Mouse (Mus musculus) embryo, embryonic 9.5 days (tissue): ENCODE measurements at regions not wholly inside any gene's neighbourhood (a gene's known extent, or its start where the extent isn't known, plus 50 kb on each side); places are given as distances from the start of the nearest gene placed in this dataset.
A peak's percentile ranks its signal among the peaks of the same experiment; 100 is the strongest.

ENCODE experiments used
- DNase-seq: peaks from one replicate; pipeline ENCODE4 v3.0.0-alpha.2; 2017; ENCODE audit errors: extremely low spot score

DNA sequence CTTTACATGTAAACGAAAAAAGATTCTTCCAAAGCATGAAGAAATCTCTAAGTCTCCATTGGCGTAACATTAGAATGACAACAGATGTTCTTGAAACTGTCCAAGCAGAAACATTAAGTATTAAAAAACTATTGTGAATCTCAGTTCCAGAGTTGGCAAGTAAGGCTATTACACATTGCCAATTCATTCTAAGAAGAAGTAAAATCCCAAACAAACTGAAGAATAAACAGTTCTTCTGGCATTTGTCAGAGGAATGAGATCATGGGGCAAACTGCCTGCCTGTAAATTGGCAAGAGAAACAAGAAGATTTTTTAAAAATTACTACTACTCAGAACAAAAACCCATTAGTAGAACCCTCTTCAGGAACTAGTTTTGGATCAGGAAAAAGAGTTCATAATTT is 680.1 kb downstream of the Nova1 start:
- no peak for DNase-seq

DNA sequence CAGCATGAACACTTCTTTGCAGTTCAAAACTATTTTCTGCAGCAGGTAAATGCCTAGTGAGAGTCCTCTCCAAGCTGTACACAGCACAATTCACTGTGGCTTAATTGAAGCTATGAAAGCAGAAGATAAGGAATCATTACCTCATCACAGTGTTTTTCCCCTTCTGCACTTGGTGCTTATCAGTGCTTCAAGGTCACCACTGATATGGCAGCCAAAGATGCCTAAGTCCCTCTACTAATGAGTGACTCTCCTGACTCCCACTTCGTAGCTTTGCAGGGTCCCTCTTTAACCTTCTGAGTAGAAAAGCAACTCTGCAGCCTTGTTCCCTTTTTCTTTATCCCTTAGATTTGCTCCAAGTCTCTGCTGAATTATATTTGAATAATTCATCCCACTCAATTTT is 692.9 kb downstream of the Nova1 start:
- DNase-seq = no peak

DNA sequence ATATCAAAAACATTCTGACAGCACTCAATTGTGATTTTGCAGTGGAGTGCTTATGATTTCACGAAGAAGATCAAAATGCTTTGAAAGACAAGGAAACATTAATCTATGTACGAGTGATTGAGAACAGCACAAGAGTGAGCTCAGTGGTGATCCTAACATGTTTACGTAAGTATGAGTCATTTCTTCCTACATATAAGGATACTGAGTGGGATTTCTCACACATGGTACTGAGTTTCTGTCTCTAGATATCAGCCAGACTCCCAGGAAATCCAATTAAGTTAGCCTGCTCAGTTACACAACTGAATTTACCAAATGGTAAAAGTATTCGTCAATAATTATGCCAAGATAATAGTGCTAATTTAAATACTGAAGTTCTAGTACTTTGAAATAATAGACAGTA is 707.4 kb downstream of the Nova1 start:
- DNase-seq = no peak

DNA sequence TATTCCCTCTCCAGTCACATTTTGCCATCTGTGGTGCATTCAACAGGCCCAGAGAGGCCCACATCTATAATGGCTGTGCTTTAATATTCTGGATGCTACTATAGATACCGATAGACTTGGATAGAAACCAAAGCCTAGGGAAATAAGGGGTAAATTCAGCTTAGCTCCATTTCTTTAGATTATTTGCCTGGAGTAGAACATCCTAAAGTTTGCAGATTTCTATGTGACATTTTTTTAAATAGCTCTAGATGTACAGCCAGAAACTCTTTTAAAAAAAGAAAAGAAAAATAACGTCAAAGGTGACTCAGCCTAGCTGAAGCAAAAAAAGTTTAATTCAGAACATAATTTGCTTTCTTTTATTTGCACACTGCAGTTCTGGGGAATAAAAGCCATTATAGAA is 735.4 kb downstream of the Nova1 start:
- no peak for DNase-seq

DNA sequence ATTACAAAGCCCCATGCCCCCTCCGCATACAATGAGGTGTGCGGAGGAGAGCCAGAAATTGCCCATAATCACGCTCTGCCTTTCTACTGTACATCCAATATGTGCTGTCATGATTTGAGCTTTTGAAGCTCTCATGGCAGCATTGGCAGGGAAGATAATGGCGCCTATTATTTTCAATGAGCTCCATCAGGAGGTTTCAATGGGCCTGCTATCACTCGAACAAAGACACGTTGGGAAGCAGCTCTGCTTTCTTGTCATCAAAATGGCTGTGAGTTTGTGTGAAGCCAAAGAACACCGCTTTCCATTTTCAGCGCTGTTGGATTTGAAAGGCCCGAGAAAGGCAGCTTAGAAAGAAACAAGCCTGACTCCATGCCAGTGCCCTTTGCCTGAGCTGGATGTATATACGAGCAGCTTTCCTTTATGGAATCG is 742.9 kb downstream of the Nova1 start:
- no peak for DNase-seq

DNA sequence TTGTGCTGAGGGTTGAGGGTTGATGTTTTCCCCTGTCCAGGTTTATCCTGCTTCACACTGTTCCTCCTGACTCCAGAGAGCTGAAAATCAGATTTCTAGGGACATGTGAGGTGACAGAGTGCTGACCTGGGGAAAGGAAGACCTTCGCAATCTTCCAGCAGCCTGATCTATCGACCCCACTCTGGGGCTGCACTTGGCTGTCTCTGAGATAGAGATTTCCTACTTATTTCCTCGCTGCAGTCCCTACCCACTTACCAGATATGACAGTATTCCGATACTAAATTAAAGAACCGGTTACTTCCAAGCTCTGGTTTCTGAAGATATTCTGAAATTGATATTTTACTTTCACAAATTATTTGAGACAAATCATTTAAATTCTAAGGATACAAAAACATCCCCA is 743.4 kb downstream of the Nova1 start:
- DNase-seq = no peak

DNA sequence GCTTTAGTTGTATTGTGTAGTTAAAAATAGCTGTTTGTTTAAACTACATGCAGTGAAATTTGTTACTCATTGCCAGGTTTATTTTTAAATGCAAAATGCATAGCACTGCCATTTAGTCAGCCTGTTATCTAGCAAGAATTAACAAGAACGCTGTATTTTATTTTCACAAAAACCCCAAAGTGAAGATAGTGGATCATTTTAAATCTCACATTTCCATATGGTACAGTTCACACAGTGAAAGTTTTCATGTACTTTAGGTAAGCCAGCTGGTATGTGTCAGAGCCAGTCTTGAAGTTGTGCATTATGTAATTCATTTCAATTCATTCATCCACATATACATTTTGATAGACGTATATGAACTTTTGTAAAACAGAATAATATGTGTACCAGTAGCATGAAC is 751.8 kb downstream of the Nova1 start:
- DNase-seq = no peak

DNA sequence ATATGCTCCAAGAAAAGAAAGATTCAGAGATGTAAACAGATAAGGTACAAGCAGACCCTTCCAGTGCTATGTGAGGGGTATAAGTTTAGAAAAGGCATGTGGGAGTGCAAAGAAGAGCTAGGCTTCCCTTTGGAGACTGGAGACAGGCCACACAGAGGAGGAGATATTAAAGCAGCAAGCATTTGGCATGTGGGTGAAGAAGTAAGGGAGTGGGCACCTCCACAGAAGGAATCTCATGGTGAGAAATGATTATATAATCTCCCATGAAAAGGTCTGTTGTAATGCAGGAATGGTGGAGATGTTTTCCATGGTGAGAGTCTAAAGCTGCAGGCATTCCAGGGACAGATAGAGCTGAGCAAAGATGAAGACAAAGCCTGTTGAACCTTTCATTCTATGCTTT is 778.1 kb downstream of the Nova1 start:
- no peak for DNase-seq

DNA sequence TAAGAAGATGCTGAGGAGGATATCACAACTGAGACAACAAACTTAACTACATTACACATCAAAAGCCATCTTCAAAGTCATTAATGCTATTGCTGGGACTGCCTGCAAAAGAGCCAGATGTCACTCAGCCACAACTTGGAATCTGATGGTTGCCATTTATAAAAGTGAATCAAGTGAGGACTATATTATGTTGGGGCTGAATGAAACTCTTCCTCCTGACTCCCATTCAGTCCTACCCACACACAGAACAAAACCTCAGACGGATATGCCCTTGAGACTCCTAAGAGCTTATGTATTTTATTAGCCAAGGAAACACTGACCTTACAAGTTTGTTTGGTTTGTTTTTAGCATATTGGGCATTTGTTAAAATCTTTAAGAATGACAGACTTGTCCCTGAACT is 778.5 kb downstream of the Nova1 start:
- no peak for DNase-seq

DNA sequence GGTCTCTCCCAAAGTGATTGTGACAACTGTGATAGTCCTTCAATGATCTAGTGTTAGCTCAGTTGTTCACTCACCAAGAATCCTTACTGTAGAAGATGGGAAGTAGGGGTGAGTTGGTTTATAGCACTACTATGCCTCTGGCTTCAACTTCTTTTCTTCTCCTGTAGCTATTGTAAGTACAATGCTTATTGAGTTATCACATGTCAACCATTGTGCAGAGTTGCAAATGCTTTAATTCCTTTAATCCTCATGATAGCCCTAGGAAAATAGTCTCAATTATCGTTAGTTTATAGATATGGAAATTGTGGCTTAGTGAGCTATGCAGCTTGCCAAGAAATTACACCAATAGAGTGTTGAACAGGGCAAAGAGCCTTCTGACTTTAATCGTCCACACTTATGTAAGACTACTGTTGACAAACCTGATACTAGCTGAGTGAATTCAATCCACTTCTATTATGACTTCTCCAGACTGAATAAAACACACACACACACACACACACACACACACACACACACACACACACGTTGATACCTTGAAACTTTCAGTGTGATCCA is 782.1 kb downstream of the Nova1 start:
- DNase-seq = no peak

DNA sequence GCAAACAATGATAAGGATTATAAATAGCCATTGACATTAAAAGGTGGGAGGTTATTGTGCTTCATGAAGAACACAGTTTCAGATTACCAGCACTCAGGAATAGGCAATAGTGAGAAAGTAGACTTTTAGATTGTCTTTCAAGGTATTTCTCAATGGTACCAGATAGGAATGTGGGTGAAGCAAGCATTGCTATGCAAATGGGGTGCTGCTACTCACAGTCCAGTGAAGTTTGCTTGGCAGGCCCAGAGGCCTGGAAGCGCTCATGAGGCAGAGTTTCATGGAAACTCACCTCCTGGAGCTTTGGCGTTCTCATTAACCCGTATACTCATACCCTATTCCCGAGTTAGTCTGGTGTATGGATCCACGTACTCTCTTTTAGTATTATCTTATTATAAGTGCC is 793.5 kb downstream of the Nova1 start:
- no peak for DNase-seq

DNA sequence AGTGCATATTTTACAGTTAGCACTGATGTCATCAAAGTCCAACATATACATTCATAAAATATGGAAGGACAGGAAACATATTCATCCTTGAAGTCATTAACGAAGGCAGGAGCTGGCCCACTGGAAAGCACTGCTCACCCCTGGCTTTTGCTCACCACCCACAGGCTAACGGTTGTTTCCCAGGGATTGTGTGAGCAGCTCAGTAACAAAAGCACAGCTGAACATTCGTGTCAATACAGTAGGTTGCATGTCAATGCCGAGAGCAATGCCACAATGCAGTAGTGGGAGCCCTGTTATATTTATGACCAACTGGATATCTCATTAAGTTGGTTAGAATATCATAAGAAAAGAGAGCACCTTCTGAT is 797.2 kb downstream of the Nova1 start:
- no peak for DNase-seq

DNA sequence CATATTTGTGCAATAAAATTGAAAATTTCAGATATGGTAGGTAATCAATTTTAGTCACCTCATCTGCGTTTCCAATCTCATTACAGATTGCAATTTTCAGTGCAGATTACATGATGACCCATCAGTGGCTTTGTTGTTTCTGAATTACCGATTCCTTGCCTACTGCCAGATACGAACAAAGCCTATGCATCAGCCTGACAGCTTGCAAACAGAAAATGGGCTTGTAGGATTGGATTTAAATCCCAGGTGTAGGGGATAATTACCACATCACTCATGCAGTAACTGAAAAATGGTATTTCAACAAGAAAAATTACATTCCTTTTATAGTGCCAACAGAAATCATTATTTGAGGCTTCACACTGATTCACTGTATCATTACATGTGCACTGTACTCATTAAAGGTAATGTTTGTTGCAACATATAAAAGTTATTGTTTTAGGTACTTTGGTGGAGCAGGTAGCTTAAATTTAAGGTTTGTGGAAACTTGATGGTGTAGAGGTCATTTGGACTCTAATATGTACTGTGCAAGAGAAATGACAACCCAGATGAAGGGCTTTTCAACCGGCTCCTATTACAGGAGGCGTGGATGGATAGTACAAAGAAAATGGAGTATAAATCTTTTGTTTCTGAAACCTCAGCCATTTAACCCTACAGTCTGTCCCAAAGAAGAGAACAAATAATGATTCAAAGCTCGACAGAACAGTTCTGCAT is 797.7 kb downstream of the Nova1 start:
- no peak for DNase-seq

DNA sequence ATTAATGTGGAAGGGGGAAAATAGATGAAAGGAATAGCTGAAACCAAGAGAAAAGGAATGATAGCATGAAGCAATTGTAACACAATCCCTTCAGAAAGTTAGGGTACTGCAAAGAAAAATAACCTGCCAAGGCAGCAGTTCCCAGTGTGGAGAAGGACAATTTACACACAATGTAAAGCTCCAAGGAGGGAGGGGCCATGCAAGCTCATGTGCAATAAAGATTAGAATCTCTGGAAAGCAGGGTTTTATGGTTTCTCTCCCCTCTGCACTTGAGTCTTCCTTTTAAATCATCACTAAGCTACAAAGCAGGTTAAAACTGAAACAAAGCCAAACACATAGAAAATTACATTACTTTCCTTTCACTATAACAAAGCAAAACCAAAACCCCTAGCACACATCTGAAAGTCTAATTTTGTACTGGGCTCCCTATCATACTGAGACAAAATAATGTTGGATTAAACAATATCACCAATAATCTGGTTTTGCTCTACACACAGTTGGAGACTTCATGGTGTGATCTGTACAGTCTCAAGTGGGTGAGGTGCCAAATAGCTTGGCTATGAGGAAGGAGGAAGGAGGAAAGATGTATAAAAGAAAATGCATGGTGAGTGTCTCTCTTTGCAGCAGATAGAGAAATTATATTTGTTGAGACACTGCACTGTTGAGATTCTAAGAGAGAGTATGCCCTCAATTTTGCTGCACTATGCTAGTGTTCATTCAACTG is 840.9 kb downstream of the Nova1 start:
- no peak for DNase-seq

DNA sequence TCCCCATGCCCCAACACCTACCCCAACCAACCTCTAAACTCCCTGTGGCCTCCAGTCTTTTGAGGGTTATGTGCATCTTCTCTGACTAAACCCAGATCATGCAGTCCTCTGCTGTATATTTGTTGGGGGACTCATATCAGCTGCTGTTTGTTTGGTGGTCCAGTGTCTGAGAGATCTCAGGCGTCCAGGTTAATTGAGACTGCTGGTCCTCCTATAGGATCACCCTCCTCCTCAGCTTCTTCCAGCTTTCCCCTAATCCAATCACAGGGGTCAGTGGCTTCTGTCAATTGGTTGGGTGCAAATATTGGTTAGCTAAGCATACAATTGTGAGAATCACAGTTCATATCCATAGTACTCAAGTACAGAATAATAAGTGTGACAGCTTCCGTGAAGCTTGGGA is 842.9 kb downstream of the Nova1 start:
- DNase-seq = no peak

DNA sequence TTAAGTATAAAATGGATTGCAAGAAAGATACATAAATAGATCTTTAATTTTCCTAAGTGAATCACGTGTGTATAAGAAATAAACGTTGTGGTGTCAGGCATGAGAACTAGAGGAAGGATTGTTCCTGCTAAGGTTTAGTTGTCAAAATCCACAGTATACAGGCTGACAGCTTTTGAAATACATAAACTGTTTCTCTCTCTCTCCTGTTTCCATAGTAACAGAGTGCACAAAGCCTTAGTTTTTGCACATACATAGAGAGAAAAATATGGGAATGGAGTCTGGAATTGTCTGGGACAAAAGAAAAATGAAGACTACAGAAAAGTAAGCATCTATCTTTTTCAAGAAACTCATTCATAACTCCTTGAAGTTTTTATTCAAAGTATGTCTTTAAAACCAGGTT is 848.3 kb downstream of the Nova1 start:
- DNase-seq = no peak

DNA sequence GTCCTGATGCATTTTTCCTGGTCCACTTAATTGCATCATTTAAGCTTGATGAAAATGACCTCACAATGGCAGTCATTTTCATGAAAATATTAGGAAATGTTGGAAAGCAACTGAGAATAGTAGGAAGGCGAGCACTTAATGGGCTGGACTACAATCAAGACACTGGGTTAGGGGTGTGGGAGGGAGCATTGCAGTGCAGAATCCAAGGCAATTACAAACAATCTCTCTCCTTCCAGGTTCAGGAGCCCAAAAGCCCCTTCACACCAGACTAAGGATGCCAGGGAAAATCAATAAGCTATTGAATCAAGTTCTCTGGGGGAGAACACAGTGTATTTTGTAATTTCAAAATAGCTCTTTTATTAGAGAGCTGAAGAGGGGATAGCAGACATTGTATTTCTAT is 848.8 kb downstream of the Nova1 start:
- no peak for DNase-seq

DNA sequence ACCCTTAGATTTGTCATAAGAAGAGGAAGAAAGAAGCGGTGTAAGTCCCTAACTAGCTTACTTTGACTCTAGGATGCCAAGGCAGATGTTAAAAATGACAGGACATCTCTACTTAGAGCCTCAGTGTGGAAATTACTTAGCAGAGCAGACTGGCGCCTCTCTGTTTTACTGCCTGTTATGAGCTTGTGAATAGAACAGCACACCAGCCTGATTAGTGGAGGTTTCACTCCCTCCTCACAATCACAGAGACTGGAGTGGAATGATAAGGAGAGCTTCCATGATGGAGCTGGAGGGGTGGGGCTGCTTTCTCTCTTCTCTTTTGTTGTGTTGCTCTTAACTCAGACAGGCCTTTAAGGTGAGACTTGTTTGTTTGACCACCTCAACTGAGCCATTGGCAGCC is 871.8 kb downstream of the Nova1 start:
- DNase-seq = no peak

DNA sequence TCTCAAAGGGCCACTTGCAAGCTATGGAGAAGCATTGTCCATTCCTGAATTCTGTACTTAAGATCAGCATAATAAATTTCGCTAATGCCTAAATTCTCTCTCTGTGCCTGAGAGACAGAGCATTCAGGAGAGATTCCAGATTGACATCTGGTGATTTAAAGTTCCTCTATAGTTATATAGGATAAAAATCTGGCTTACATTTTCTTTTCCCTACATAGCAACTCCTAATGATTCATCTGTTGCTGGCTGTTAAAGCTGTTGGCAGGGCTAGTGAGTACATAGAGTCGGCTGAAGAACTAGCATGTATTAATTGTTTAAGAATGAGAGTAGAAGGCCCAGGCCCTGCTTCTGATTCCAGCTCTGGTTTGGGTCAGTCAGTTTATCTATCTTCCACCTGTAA is 870.0 kb upstream of the Stxbp6 start:
- no peak for DNase-seq

DNA sequence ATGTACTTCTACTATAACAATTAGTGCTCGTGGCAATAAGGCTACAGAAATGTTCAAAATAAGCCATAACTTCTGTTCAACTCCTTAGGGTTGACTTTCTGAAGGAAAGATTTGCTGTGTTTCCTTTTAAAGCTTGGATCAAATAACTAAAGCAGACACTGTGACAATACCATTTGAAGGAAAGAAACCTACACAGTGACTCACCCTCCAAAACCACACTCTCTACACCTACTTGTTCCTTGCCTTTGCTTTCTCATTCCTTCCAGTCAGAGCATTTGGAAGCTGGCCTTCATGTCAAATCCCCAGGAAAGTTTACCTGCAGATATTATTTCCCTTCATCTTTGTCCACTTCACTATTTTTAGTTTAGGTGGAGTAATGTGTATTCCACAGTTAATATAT is 867.9 kb upstream of the Stxbp6 start:
- no peak for DNase-seq

DNA sequence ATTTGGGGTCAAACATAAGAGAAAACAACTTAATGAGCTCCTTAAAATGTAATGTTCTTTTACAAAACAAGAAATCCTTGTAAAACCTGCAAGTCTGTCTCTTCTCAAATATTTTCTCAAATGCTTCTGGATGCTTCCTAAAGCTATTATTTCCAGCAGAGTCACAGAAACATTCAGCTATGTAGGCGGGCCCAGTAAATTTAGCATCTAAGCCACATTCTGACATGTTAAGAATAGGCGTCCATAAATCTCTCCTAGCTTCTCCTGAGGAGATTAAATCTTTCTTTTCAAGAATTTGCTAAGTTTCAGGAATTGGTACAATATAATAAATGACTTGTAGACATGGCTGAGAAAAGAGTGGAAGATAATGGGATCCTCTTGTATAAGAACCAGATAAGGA is 858.9 kb upstream of the Stxbp6 start:
- no peak for DNase-seq

DNA sequence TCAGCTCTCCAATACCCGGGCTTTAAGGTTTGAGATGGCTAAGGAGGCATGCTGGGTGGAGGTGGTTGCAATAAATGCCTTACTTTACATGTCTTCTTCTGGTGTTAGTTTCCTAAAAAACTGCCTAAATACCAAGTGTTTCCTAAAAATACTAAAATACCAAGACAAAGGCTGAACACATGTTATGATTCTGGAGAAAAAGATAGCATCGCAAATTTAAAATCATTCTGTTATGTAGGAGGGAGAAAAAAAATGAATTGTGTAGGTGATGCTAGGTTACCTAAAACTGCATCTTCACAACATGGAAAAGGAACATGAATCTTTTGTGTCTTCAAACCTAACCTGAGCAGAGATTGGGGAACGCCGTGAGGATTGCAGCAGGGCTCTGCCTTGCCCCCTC is 857.7 kb upstream of the Stxbp6 start:
- no peak for DNase-seq

DNA sequence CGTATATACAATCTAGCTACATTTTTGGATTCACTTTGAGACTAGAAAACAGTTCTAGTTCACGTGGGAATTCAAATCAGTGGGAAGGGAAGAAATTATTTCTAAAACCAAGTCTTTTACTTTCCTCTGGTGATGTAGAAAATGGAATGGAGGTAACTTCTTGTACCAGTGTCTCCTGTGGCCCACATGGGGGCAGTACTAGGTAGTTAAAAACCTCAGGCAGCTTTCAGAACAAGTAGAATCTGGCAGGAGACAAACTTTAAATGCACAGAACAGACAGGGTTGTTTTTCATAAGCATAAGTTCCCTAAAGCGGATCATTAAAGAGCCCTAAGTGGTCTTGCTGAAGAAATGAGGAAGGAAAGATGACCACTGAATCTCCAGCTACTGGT is 855.2 kb upstream of the Stxbp6 start:
- DNase-seq = peak; percentile 12
